Mouse (Mus musculus) MEL-GATA-1-ER (cell line): ENCODE results near the gene Sash3.

Experiments used
- DNase-seq: peaks from one replicate; pipeline ENCODE4 v3.0.0-alpha.2; 2012; ENCODE audit warnings: low read depth; ENCODE audit errors: extremely low read depth

Sash3 gene

GRCm38 (mm10) chrX:48140286-48140877, 5.9 kb upstream of the Sash3 start:
- DNase-seq = peak; percentile 39

DNA sequence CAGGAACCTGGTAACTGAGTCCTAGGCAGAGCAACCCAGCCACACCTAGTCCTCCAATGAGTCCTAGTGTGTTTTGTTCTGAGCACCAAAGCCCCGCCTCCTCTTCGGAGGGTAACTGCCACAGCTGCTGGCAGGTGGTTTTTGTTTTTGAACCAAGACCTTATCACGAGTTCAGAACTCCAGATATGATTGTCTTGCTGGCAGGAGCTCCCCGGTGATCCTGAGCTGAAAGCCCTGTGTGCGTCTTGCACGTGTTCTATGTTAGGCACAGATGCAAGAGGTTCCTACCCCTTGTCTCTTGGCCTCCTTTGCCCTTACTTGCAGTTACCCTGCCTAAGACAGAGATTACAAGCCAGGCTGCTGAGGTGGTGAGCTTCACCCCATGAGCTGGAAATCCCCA, 4.8 kb upstream of the Sash3 start:
- DNase-seq = no peak

- DNase-seq = peak; percentile 54
Measured at GRCm38 (mm10) chrX:48143415-48144335, 2.6 kb upstream of the Sash3 start.

- no peak for DNase-seq
Measured at GRCm38 (mm10) chrX:48147226-48147625, 990 bp downstream of the Sash3 start.

GRCm38 (mm10) chrX:48147741-48148186, 1.5 kb downstream of the Sash3 start:
- no peak for DNase-seq

GRCm38 (mm10) chrX:48152106-48152505, 5.9 kb downstream of the Sash3 start:
- DNase-seq = no peak

GRCm38 (mm10) chrX:48153414-48153813, 7.2 kb downstream of the Sash3 start:
- peak; percentile 85 for DNase-seq

DNA sequence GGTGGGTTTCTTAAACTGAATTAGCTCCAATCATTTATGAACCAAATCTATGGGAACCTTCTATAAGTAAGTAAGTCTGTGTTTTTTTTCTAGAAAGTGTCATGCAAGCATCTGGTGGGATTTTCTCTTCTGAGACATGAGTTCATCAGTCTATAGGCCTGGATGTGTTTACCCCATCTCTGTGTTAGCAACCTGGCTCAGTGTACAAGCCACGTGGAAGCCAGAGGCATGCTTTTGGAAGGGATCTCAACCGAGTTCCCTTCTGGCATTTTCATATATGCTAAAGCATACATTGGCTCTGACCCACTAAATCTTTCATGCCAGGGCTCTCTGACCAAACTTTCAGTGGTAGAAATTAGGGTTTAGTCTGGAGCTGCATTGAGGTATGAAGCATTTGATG, 7.7 kb downstream of the Sash3 start:
- no peak for DNase-seq

DNA sequence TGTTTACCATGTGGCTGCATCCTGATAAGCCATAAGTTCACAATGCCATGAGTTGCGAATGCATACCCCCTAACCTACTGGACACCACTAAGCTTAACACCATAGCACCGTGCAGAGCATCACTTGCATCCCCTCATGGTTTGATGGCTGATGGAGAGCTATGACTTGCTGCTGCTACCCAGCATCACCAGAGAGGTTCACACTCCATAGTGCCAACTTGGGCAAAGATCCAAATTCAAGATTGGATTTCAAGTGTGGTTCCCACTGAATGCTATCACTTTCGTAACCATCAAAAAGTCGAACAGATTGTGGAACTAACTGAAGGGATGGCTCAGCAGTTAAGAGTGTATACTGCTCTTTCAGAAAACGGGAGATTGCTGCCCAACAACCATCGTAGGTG, 9.3 kb downstream of the Sash3 start:
- DNase-seq = no peak

GRCm38 (mm10) chrX:48157396-48157795, 11.2 kb downstream of the Sash3 start:
- no peak for DNase-seq

- no peak for DNase-seq
Measured at GRCm38 (mm10) chrX:48158229-48158919, 12.1 kb downstream of the Sash3 start.

DNA sequence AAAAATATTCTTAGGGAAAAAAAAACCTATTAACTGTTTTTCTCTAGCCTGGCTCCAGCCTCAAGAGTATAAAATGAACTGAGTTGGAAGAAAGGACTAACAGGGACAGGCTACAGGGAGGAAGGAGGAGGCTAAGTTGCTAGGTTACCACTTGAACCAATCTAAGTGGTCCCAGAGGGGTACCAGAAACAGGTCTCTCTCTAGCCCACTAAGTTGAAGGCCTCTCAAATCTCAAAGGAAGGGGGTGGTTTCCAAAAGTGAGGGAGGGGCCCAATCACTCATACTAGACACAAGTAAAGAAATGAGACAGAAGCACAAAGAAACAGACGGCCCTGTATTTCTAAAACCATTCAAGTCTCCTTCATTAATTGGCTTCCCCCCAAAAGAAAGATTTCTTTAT, 23.7 kb downstream of the Sash3 start:
- DNase-seq = no peak

DNA sequence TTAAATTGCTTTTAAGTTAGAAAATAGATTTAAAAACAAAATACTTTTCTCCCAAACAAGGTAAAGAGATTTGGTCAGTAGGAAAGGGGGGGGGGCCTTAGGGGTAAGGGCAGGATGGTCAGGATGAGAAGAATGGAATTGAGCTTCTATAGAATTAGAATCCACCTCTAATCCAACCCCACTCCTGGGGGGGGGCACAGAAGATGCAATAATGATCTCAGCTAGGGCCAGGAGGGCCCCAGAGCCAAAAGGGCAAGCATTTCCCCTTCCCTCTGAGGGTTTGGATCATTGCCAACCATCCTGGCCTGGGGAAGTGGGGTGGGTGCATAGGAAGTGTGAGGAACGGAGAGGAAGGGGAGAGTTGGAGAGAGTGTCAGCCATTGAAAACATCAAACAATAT, 24.1 kb downstream of the Sash3 start:
- no peak for DNase-seq

GRCm38 (mm10) chrX:48181844-48182243, 35.6 kb downstream of the Sash3 start:
- no peak for DNase-seq

DNA sequence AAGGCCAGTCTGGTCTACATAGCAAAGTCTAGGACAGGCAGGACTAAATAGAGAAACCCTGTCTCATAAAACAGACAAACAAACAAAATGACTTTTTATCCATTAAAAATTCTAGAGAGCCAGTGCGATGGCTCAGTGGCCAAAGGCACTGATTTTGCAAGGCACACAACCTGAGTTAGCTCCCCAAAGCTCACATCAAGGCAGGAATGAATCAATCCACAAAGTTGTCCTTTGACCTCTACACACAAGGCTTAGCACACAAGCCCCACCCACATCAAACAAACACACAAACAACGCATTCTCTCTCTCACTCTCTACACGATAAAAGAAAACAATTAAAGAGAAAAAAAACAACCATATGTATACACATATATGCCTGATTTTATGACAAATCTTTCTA, 38.5 kb downstream of the Sash3 start:
- DNase-seq = no peak

- DNase-seq = no peak
Measured at GRCm38 (mm10) chrX:48191261-48191660, 45.0 kb downstream of the Sash3 start.

DNA sequence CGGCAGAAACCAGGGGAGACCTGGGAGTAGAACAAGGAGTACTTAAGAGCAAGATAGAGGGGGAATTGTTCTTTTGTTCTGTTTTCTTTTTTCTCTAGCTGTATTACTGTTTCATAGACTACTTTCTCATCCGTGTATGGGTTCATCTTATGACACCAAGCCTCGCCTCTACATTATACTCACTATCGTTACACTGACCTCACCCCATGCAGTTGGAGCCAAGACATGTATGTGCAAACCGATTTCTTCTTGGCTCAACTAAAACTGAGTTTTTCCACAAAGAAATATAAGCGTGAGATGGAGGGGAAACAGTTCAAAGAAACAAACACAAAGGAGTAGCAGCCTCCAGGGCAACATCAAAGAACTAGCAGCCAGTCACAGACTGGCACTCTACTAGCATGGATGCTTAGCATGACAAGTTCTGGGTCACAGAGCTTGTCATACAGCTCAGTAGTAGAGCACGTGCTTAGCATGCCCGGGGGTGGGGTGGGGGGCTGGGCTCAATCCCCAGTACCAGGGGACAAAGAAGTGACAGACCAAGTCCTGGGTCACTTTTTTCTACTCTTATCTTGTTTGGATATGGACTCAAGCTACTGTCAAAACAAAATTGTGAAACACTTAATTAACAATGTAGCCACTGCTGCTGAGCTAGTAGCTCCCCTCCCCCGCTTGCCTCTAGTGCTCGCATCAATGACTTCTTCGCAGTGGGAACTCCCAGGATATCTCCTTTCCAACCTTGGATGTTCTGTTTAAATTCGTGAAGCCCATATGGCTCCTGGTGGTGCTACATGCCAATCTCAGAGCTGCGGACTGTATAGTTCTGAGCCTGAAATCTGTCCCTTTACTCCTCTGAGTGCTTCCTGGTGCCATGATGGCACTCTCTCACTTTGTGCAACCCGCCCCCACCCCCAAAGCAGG, 47.3 kb downstream of the Sash3 start:
- no peak for DNase-seq

DNA sequence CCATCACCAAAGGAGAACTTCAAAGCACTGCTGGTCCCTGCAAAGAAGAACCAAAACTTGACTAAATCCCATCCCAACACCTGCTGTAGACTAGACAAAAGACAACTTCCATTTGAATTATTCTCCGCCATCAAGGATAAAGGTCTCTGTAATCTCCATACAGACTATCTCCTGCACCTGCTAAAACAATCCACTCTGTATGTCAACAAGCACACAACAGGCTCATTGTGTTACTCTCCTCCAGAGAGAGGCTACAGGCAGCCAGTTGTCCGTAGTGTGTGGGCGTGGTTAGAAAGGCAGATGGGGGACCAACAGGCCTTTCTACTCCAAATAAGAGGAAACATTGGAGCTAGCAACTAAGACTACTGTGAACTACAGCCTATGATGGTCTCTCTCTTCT, 51.6 kb downstream of the Sash3 start:
- no peak for DNase-seq

DNA sequence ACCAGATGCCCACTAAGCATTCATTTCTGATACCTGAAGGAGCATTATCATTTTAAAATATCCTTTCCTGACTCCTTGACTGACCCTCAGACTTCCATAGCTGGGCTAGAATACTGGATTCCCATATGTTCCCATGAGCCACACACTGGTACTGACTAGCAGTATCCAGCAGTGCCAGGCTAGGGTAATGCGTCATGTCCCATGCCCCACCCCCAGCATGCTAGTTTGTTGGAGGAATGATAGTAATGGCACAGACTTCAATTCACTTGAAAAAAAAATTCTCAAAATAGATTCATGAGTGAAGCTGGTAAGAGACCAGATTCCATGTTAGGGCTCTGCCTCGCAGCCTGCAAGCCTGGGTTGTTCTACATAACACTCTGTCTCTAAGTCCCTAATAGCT, 52.8 kb downstream of the Sash3 start:
- DNase-seq = no peak

DNA sequence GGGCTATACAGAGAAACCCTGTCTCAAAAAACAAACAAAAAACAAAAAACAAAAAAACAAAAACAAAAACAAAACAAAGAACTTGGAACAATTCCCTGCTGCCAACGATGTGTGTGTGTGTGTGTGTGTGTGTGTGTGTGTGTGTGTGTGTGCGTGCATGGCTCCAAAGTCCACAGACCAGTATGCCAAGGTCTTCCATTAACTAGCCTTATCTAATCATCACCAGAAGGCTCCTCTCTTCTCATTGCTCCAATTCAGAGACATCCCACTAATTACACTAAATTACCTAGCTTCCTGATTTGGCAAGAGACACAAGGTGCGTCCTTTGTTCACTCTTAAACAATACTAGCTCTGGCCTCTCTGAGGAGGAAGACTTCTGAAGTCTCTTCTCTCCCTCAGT, 54.5 kb downstream of the Sash3 start:
- no peak for DNase-seq

- DNase-seq = no peak
Measured at GRCm38 (mm10) chrX:48201973-48202372, 55.7 kb downstream of the Sash3 start.
